Mouse (Mus musculus): ENCODE data around the gene Itgb4.

DNA sequence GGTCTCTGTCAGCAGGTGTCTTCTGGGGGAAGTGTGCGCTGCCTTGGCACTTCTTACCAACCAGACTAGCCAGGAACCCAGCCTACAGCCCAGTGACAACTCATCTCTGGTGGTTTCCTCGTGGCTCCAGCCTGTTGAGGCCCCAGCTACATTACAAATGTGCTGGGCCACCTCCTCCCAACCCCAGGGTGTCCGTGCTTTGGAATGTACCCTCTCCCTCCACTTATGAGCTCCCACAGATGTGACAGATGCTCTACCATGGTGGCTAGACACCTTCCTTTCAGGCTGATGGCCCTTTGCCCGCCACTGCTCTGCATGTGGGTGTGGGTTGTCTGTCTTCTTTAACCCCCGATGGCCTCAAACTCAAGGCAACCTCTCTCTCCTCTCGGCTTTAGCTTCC is 27.2 kb downstream of the Itgb4 start:
- TF ChIP-seq CTCF (IDR thresholded peaks at IDR 0.05; ENCODE audit: low read depth) = no peak
- no peak for TF ChIP-seq EP300 (optimal IDR thresholded peaks at IDR 0.05)
